Mouse (Mus musculus): ENCODE results near the gene Phlpp2. TPM values are rescaled to one million over a fixed set of nuclear protein-coding genes. Genes with fewer than 3 reads are reported as not detected.

The Phlpp2 gene
- polyA plus RNA-seq, 1 experiment from 2014 or later = 3.7 TPM

- Histone ChIP-seq H3K4me2 (no peak overlapping the region), H3K9me3 (ENCODE audit: control insufficient read depth, low read length) (no peaks in the 10 kb centered on the region), H3K27ac (ENCODE audit: low read depth, low read length) (no peak overlapping the region), H3K36me3 (ENCODE audit: control insufficient read depth, insufficient read depth, low read length) (no peaks in the 10 kb centered on the region), H3K27me3 (replicated peaks; ENCODE audit: control insufficient read depth, insufficient read depth, low read length) (no peaks in the 10 kb centered on the region), H3K4me1 (replicated peaks; ENCODE audit: control insufficient read depth, insufficient read depth, low read length) (no peaks in the 10 kb centered on the region), H3K4me3 (ENCODE audit: low read depth, low read length) (no peak overlapping the region), H3K9ac (ENCODE audit: low read depth, low read length) (no peak overlapping the region)
- 61% methylated on average over 7 of the region's 7 CpGs for WGBS
- ATAC-seq (replicated peaks; ENCODE audit: low FRiP score) = no peak
- DNase-seq (ENCODE audit: low spot score) = no peak
These were observed 118.0 kb downstream of the Phlpp2 start for GRCm38 (mm10) chr8:109986384-109986783.

- Histone ChIP-seq H3K4me3 (ENCODE audit: low read depth, low read length) (no peak overlapping the region), H3K4me1 (replicated peaks; ENCODE audit: control insufficient read depth, insufficient read depth, low read length) (no peaks in the 10 kb centered on the region), H3K9me3 (ENCODE audit: control insufficient read depth, low read length) (no peaks in the 10 kb centered on the region), H3K36me3 (ENCODE audit: control insufficient read depth, insufficient read depth, low read length) (no peaks in the 10 kb centered on the region), H3K9ac (ENCODE audit: low read depth, low read length) (no peak overlapping the region), H3K4me2 (no peak overlapping the region), H3K27me3 (replicated peaks; ENCODE audit: control insufficient read depth, insufficient read depth, low read length) (no peaks in the 10 kb centered on the region), H3K27ac (ENCODE audit: low read depth, low read length) (no peak overlapping the region)
- DNase-seq (ENCODE audit: low spot score) (no peak), ATAC-seq (replicated peaks; ENCODE audit: low FRiP score) (no peak)
- 76% methylated on average over 7 of the region's 7 CpGs for WGBS
These were observed 119.4 kb downstream of the Phlpp2 start for GRCm38 (mm10) chr8:109987776-109988175.

DNA sequence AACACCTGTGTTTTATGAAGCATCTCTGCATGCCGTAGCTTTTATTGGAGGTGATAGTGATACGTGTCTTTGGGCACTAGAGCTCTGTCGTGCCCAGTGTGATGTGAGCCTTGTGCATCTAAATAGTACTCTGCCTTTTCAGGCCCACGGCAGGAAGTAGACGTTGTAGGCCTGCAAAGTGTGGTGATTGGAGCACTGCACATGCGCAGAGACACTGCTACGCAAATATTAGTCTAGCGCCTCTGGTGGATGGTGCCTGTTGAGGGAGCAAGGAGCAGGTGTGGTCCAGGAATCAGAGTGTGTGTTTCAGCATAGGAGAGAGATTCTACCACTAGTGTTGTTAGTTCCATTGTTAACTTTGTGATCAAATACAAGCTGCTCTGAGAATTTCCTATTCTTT is 120.8 kb downstream of the Phlpp2 start:
- no peak overlapping the region for H3K4me2 ChIP-seq
- no peak for DNase-seq (ENCODE audit: low spot score)
- H3K9ac ChIP-seq (ENCODE audit: low read depth, low read length) = no peak overlapping the region
- 83% methylated on average over 8 of the region's 8 CpGs for WGBS
- H3K9me3 ChIP-seq (ENCODE audit: control insufficient read depth, low read length) = no peaks in the 10 kb centered on the region
- H3K36me3 ChIP-seq (ENCODE audit: control insufficient read depth, insufficient read depth, low read length) = no peaks in the 10 kb centered on the region
- no peaks in the 10 kb centered on the region for H3K27me3 ChIP-seq (replicated peaks; ENCODE audit: control insufficient read depth, insufficient read depth, low read length)
- no peak overlapping the region for H3K4me3 ChIP-seq (ENCODE audit: low read depth, low read length)
- H3K4me1 ChIP-seq (replicated peaks; ENCODE audit: control insufficient read depth, insufficient read depth, low read length) = no peaks in the 10 kb centered on the region
- no peak for ATAC-seq (replicated peaks; ENCODE audit: low FRiP score)
- no peak overlapping the region for H3K27ac ChIP-seq (ENCODE audit: low read depth, low read length)

- WGBS = 66% methylated on average over 8 of the region's 8 CpGs
- Histone ChIP-seq H3K9me3 (ENCODE audit: control insufficient read depth, low read length) (no peaks in the 10 kb centered on the region), H3K27ac (ENCODE audit: low read depth, low read length) (no peak within 1 kb of the TSS), H3K4me1 (replicated peaks; ENCODE audit: control insufficient read depth, insufficient read depth, low read length) (no peaks in the 10 kb centered on the region), H3K4me2 (no peak within 1 kb of the TSS), H3K4me3 (ENCODE audit: low read depth, low read length) (no peak within 1 kb of the TSS), H3K27me3 (replicated peaks; ENCODE audit: control insufficient read depth, insufficient read depth, low read length) (no peaks in the 10 kb centered on the region), H3K9ac (ENCODE audit: low read depth, low read length) (no peak within 1 kb of the TSS), H3K36me3 (ENCODE audit: control insufficient read depth, insufficient read depth, low read length) (no peaks in the 10 kb centered on the region)
- no peak for DNase-seq (ENCODE audit: low spot score)
- ATAC-seq (replicated peaks; ENCODE audit: low FRiP score) = no peak
These were observed 121.9 kb downstream of the Phlpp2 start, which contains the start of gene Tat for GRCm38 (mm10) chr8:109990224-109990623. Gene Tat (plus strand): TSS chr8:109990437.

DNA sequence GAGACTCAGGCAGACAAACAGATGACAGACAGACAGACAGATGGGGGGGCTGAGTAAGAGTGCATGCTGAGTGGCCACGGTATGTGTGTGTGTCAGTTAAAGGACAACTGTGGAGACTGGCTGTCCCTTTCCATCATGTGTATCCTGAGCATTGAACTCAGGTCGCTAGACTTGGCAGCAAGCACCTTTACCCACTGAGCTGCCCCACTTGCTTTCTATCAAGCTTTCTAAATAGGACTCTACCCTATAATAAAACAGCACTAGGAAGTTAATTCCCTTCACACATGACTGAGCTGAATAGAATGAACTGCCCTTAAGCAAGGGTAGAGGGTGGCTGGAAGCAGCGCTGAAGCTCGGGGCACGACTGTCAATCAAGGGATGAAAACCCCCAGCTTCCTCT is 123.8 kb downstream of the Phlpp2 start:
- H3K27me3 ChIP-seq (replicated peaks; ENCODE audit: control insufficient read depth, insufficient read depth, low read length) = no peaks in the 10 kb centered on the region
- WGBS = 74% methylated on average over 5 of the region's 5 CpGs
- ATAC-seq (replicated peaks; ENCODE audit: low FRiP score) (no peak), DNase-seq (ENCODE audit: low spot score) (no peak)
- H3K9me3 ChIP-seq (ENCODE audit: control insufficient read depth, low read length) = no peaks in the 10 kb centered on the region
- H3K4me2 ChIP-seq = no peak overlapping the region
- H3K9ac ChIP-seq (ENCODE audit: low read depth, low read length) = no peak overlapping the region
- H3K4me1 ChIP-seq (replicated peaks; ENCODE audit: control insufficient read depth, insufficient read depth, low read length) = no peaks in the 10 kb centered on the region
- no peak overlapping the region for H3K4me3 ChIP-seq (ENCODE audit: low read depth, low read length)
- no peaks in the 10 kb centered on the region for H3K36me3 ChIP-seq (ENCODE audit: control insufficient read depth, insufficient read depth, low read length)
- H3K27ac ChIP-seq (ENCODE audit: low read depth, low read length) = no peak overlapping the region

DNA sequence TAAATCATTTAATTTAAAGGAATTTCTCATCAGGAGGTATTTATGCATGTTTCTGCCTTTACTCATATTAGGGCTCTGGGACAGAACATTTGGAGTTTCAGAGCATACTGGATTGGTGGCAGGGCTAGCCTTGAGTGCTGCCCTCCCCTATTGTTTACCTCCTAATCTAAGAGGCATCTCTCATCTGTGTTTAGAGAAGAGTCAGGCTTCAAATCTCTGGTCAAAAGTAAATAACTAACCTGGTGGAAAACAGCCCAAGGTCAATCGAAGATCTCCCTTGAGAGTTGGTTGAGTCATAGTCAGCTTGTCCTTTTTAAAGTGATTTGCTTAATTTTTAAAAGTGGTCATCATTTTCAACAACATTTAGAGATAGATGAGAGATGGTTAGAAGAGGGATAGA is 124.6 kb downstream of the Phlpp2 start:
- Histone ChIP-seq H3K4me2 (no peak overlapping the region), H3K4me3 (ENCODE audit: low read depth, low read length) (no peak overlapping the region), H3K4me1 (replicated peaks; ENCODE audit: control insufficient read depth, insufficient read depth, low read length) (no peaks in the 10 kb centered on the region), H3K27ac (ENCODE audit: low read depth, low read length) (no peak overlapping the region), H3K9me3 (ENCODE audit: control insufficient read depth, low read length) (no peaks in the 10 kb centered on the region), H3K36me3 (ENCODE audit: control insufficient read depth, insufficient read depth, low read length) (no peaks in the 10 kb centered on the region), H3K27me3 (replicated peaks; ENCODE audit: control insufficient read depth, insufficient read depth, low read length) (no peaks in the 10 kb centered on the region), H3K9ac (ENCODE audit: low read depth, low read length) (no peak overlapping the region)
- WGBS = 63% methylated on average over 1 of the region's 1 CpGs
- DNase-seq (ENCODE audit: low spot score) (no peak), ATAC-seq (replicated peaks; ENCODE audit: low FRiP score) (no peak)

Other genes starting within 250 kb of the Phlpp2 start
- gene Ist1, start 175.3 kb upstream of the Phlpp2 start, polyA plus RNA-seq (2014; fragmentation: Nextera tagmentation; extraction: Ambion mirVana) = 76.4 and 85.5 TPM in 2 replicates
- gene Zfp821, start 163.0 kb upstream of the Phlpp2 start, polyA plus RNA-seq (2014; fragmentation: Nextera tagmentation; extraction: Ambion mirVana) = 10.6 and 11.7 TPM in 2 replicates
- gene Atxn1l, start 130.8 kb upstream of the Phlpp2 start, polyA plus RNA-seq (2014; fragmentation: Nextera tagmentation; extraction: Ambion mirVana) = 5.6 and 7.5 TPM in 2 replicates
- 32.7 and 36.5 TPM in 2 replicates for gene Ap1g1, start 90.0 kb upstream of the Phlpp2 start, polyA plus RNA-seq (2014; fragmentation: Nextera tagmentation; extraction: Ambion mirVana)
- 0.15 and 0.17 TPM in 2 replicates for gene Marveld3, start 93.7 kb downstream of the Phlpp2 start, polyA plus RNA-seq (2014; fragmentation: Nextera tagmentation; extraction: Ambion mirVana)
- 0.22 TPM in 1 of 2 replicates, not detected in the other for gene Tat, start 121.9 kb downstream of the Phlpp2 start, polyA plus RNA-seq (2014; fragmentation: Nextera tagmentation; extraction: Ambion mirVana)
- gene Chst4, start 171.2 kb downstream of the Phlpp2 start, polyA plus RNA-seq (2014; fragmentation: Nextera tagmentation; extraction: Ambion mirVana) = not detected in 2 replicates
- gene Zfp612, start 211.2 kb downstream of the Phlpp2 start, polyA plus RNA-seq (2014; fragmentation: Nextera tagmentation; extraction: Ambion mirVana) = 2.4 and 2.5 TPM in 2 replicates
- not detected in 2 replicates for gene Gm21964, start 232.7 kb downstream of the Phlpp2 start, polyA plus RNA-seq (2014; fragmentation: Nextera tagmentation; extraction: Ambion mirVana)
- not detected in 2 replicates for gene Gm17720, start 234.2 kb downstream of the Phlpp2 start, polyA plus RNA-seq (2014; fragmentation: Nextera tagmentation; extraction: Ambion mirVana)